Mouse (Mus musculus) MEL (cell line): ENCODE results near the gene Naglu. TPM values are rescaled to one million over a fixed set of nuclear protein-coding genes. Genes with fewer than 3 reads are reported as not detected.

Experiments used
- DNase-seq: peaks from one replicate; pipeline ENCODE4 v3.0.0; 2011; ENCODE audit warnings: low read depth, low spot score
- H3K27ac ChIP-seq: 2 replicates; pipeline ENCODE4 v1.5.1; 2012; ENCODE audit warnings: low read depth, mild to moderate bottlenecking, control low read depth, low read length, moderate library complexity; ENCODE audit not compliant: control insufficient read depth
- H3K27me3 ChIP-seq, 2 experiments: fragments of 150-350 bp in 1 of 2; sonication (generic) in 1 of 2; 2 replicates each; pipeline ENCODE4 v1.6.1; 2012; ENCODE audit warnings: low read length in 2 of 2, mild to moderate bottlenecking in 2 of 2, improper control_type of control experiment in 1 of 2, moderate library complexity in 1 of 2; ENCODE audit not compliant: insufficient read depth in 2 of 2, control insufficient read depth in 1 of 2
- H3K36me3 ChIP-seq, 2 experiments: 2 replicates each; pipeline ENCODE4 v1.6.1; 2012 to 2014; ENCODE audit warnings: low read length in 2 of 2, improper control_type of control experiment in 1 of 2, inconsistent platforms in 1 of 2, mild to moderate bottlenecking in 1 of 2; ENCODE audit not compliant: insufficient read depth in 2 of 2, control insufficient read depth in 1 of 2
- H3K4me1 ChIP-seq, 2 experiments: fragments of 150-350 bp in 1 of 2; sonication (generic) in 1 of 2; 2 replicates each; pipeline ENCODE4 v1.6.1; 2012; ENCODE audit warnings: low read length in 2 of 2, improper control_type of control experiment in 1 of 2, mild to moderate bottlenecking in 1 of 2; ENCODE audit not compliant: insufficient read depth in 2 of 2, control insufficient read depth in 1 of 2
- H3K4me3 ChIP-seq, 2 experiments: fragments of 150-350 bp in 1 of 2; sonication (generic) in 1 of 2; 2 replicates each; pipeline ENCODE4 v1.5.1; 2012; ENCODE audit warnings: low read depth in 2 of 2, low read length in 2 of 2, mild to moderate bottlenecking in 2 of 2, moderate library complexity in 2 of 2, control low read depth in 1 of 2, improper control_type of control experiment in 1 of 2; ENCODE audit not compliant: control insufficient read depth in 1 of 2, insufficient read depth in 1 of 2
- H3K79me2 ChIP-seq: 2 replicates; pipeline ENCODE4 v1.6.1; 2012; ENCODE audit warnings: mild to moderate bottlenecking, low read length, moderate library complexity; ENCODE audit not compliant: control insufficient read depth, poor library complexity, insufficient read depth
- H3K9ac ChIP-seq: 2 replicates; pipeline ENCODE4 v1.6.1; 2012; ENCODE audit warnings: low read depth, mild to moderate bottlenecking, control low read depth, low read length, moderate library complexity; ENCODE audit not compliant: control insufficient read depth, poor library complexity, severe bottlenecking
- H3K9me3 ChIP-seq: fragments of 150-350 bp; sonication (generic); replicated peaks from 2 replicates; pipeline ENCODE4 v1.6.1; 2012; ENCODE audit warnings: mild to moderate bottlenecking, low read length, improper control_type of control experiment, moderate library complexity; ENCODE audit not compliant: insufficient read depth
- CHD2 ChIP-seq: IDR thresholded peaks from 2 replicates; pipeline ENCODE4 v1.6.1; 2011; ENCODE audit warnings: low read length, improper control_type of control experiment
- CTCF ChIP-seq, 3 experiments: IDR thresholded peaks in 2 of 3; conservative IDR thresholded peaks in 1 of 3; 2 replicates each; pipeline ENCODE4 v1.5.1; 2011 to 2012; ENCODE audit warnings: low read length in 3 of 3, low read depth in 2 of 3, mild to moderate bottlenecking in 2 of 3, improper control_type of control experiment in 1 of 3, inconsistent platforms in 1 of 3, mixed read lengths in 1 of 3, moderate library complexity in 1 of 3; ENCODE audit not compliant: control insufficient read depth in 1 of 3, insufficient read depth in 1 of 3, poor library complexity in 1 of 3, severe bottlenecking in 1 of 3
- E2F4 ChIP-seq: IDR thresholded peaks from 2 replicates; pipeline ENCODE4 v1.6.1; 2011; ENCODE audit warnings: low read depth, low read length, improper control_type of control experiment, borderline replicate concordance
- EP300 ChIP-seq, 2 experiments: IDR thresholded peaks; 2 replicates each; pipeline ENCODE4 v1.6.1; 2011; ENCODE audit warnings: improper control_type of control experiment in 2 of 2, low read length in 2 of 2, low read depth in 1 of 2, mild to moderate bottlenecking in 1 of 2
- GATA1 ChIP-seq: IDR thresholded peaks from 2 replicates; pipeline ENCODE4 v1.6.1; 2011; ENCODE audit warnings: low read depth, low read length, improper control_type of control experiment
- MAFK ChIP-seq: IDR thresholded peaks from 2 replicates; pipeline ENCODE4 v1.6.1; 2011; ENCODE audit warnings: low read depth, mild to moderate bottlenecking, low read length, improper control_type of control experiment, borderline replicate concordance
- MAX ChIP-seq: IDR thresholded peaks from 2 replicates; pipeline ENCODE4 v1.6.1; 2011; ENCODE audit warnings: low read length, improper control_type of control experiment
- MXI1 ChIP-seq: IDR thresholded peaks from 2 replicates; pipeline ENCODE4 v1.6.1; 2011; ENCODE audit warnings: mild to moderate bottlenecking, low read depth, low read length, improper control_type of control experiment
- MYB ChIP-seq: IDR thresholded peaks from 2 replicates; pipeline ENCODE4 v1.6.1; 2011; ENCODE audit warnings: mild to moderate bottlenecking, low read depth, low read length, improper control_type of control experiment
- POLR2A ChIP-seq, 2 experiments: IDR thresholded peaks; 2 replicates each; pipeline ENCODE4 v1.6.1; 2011 to 2012; ENCODE audit warnings: low read length in 2 of 2, mild to moderate bottlenecking in 2 of 2, control low read depth in 1 of 2, improper control_type of control experiment in 1 of 2, low read depth in 1 of 2, moderate library complexity in 1 of 2; ENCODE audit not compliant: control insufficient read depth in 1 of 2, insufficient read depth in 1 of 2, poor library complexity in 1 of 2
- POLR2AphosphoS2 ChIP-seq: IDR thresholded peaks from 2 replicates; pipeline ENCODE4 v1.6.1; 2011; ENCODE audit warnings: low read length, improper control_type of control experiment
- RAD21 ChIP-seq: IDR thresholded peaks from 2 replicates; pipeline ENCODE4 v1.6.1; 2011; ENCODE audit warnings: mild to moderate bottlenecking, low read depth, low read length, improper control_type of control experiment
- SIN3A ChIP-seq: IDR thresholded peaks from 2 replicates; pipeline ENCODE4 v1.6.1; 2012; ENCODE audit warnings: low read length, improper control_type of control experiment, inconsistent platforms
- TCF12 ChIP-seq: IDR thresholded peaks from 2 replicates; pipeline ENCODE4 v1.6.1; 2014; ENCODE audit warnings: low read depth, mild to moderate bottlenecking, inconsistent platforms, low read length, improper control_type of control experiment, moderate library complexity
- ZKSCAN1 ChIP-seq: IDR thresholded peaks from 2 replicates; pipeline ENCODE4 v1.6.1; 2012; ENCODE audit warnings: low read depth, mild to moderate bottlenecking, inconsistent platforms, low read length, improper control_type of control experiment, moderate library complexity
- ZNF384 ChIP-seq: IDR thresholded peaks from 2 replicates; pipeline ENCODE4 v1.6.1; 2012; ENCODE audit warnings: low read depth, mild to moderate bottlenecking, inconsistent platforms, low read length, improper control_type of control experiment
- polyA plus RNA-seq, 2 experiments: library from polyadenylated mRNA; stranded (reverse) in 1 of 2; unstranded in 1 of 2; fragments of >175 nt in 1 of 2; fragments of >200 nt in 1 of 2; gene quantifications; 2 replicates each; pipeline versions ENCODE4 v1.2.1 to v1.2.4; 2012; ENCODE audit warnings: low replicate concordance in 2 of 2, low read depth in 1 of 2; ENCODE audit not compliant: insufficient read length in 2 of 2, insufficient read depth in 1 of 2, missing spikeins in 1 of 2
- total RNA-seq: library from RNA; depleted of rRNA; stranded (reverse); fragments of 300-350 nt; gene quantifications from 2 replicates; pipeline ENCODE4 v1.2.3, GENCODE M21; 2012

The Naglu gene
- total and polyA plus RNA-seq, 3 experiments: 1.5 to 3.1 TPM; not detected in 1

GRCm38 (mm10) chr11:101079746-101080145 lies 9.9 kb downstream of the Naglu start:
- TF ChIP-seq POLR2AphosphoS2 (no peak), TCF12 (no peak), EP300 (IDR thresholded peaks at IDR 0.05; ENCODE audit: low read depth in 1 of 2, low read length in 2 of 2) (no peak), E2F4 (no peak), SIN3A (no peak), RAD21 (no peak), CHD2 (no peak), MAX (no peak), MXI1 (no peak), MAFK (no peak), POLR2A (IDR thresholded peaks at IDR 0.05; ENCODE audit: control insufficient read depth in 1 of 2, insufficient read depth in 1 of 2, low read depth in 1 of 2, low read length in 2 of 2, poor library complexity in 1 of 2) (no peak), ZKSCAN1 (no peak), CTCF (IDR thresholded peaks at IDR 0.05 in 2 of 3, conservative IDR thresholded peaks at IDR 0.05 in 1 of 3; ENCODE audit: control insufficient read depth in 1 of 3, insufficient read depth in 1 of 3, low read depth in 2 of 3, low read length in 3 of 3, poor library complexity in 1 of 3, severe bottlenecking in 1 of 3) (no peak)
- TF ChIP-seq, all 39 proteins: peak for 0
- no peak for DNase-seq
- H3K79me2 ChIP-seq: peaks cover 12% of the 10 kb centered on the region
- H3K27me3 ChIP-seq: no peaks in the 10 kb centered on the region
- peaks cover 0 to 9% of the 10 kb centered on the region in 2 experiments; a peak in 2 of 4 replicates for H3K36me3 ChIP-seq
- H3K4me1 ChIP-seq: peaks cover 6 to 13% of the 10 kb centered on the region in 2 experiments
- no peaks in the 10 kb centered on the region for H3K9me3 ChIP-seq
- no peak overlapping the region for H3K4me3 ChIP-seq
- no peak overlapping the region for H3K9ac ChIP-seq
- no peak overlapping the region for H3K27ac ChIP-seq

GRCm38 (mm10) chr11:101080421-101080820 lies 10.6 kb downstream of the Naglu start:
- no peak overlapping the region for H3K9ac ChIP-seq
- no peak overlapping the region for H3K4me3 ChIP-seq
- peaks cover 6 to 17% of the 10 kb centered on the region in 2 experiments for H3K4me1 ChIP-seq
- TF ChIP-seq ZNF384 (peak; percentile 46), GATA1 (0 out of 2 replicates have a peak, but pooled peaks have one; percentile 33), E2F4 (no peak), MAX (no peak), MAFK (no peak), POLR2A (IDR thresholded peaks at IDR 0.05; ENCODE audit: control insufficient read depth in 1 of 2, insufficient read depth in 1 of 2, low read depth in 1 of 2, low read length in 2 of 2, poor library complexity in 1 of 2) (no peak), EP300 (IDR thresholded peaks at IDR 0.05; ENCODE audit: low read depth in 1 of 2, low read length in 2 of 2) (no peak), MYB (no peak)
- H3K36me3 ChIP-seq: peaks cover 0 to 9% of the 10 kb centered on the region in 2 experiments; a peak in 2 of 4 replicates
- no peak overlapping the region for H3K27ac ChIP-seq
- peaks cover 12% of the 10 kb centered on the region for H3K79me2 ChIP-seq
- H3K27me3 ChIP-seq: no peaks in the 10 kb centered on the region
- H3K9me3 ChIP-seq: no peaks in the 10 kb centered on the region
- DNase-seq: no peak
